ENCODE assay signal across 23 mouse cellular contexts in the genomic region with DNA sequence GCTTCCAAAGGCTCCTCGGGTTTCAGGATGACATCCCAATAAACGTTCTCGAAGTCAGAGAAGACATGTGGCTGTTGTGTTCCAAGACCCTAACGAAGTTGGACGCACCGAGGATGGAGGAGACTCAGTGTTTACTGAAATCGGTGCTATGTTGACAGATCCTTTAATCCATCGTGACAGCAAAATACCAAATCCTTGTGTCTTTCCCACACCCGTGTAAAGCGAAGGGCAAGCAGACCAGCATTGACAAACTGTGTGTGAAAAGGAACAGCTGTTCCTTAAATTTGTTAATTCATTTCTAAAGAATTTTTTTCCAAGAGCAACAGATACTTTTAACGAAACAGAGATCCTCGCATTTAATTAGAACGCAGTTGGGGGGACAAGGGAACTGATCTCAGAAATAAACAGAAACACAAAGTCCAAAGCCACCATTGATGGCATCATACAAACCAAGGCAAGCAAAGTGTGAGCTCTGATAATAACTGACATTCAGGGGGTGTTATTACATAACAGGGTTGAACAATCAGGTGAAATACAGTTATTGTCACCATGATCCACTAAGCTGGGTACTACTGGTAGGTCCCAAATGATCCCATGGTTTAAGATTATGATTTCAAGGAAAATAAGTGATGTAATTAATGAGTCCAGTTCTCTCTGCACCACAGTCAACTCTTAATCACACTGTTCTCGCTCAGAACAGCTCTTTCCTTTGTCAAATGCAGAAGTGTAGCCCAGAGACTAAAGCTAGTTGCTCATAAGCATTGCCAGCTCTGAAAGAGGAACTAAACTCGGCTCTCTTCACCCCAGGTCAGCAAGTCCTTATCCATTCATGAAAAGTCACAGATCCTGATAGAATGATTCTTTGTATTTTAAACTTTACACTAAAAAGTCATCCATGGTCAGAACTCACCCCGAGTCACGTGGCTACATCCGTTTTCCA. TPM values are rescaled to one million over a fixed set of nuclear protein-coding genes. Genes with fewer than 3 reads are reported as not detected.
DNase-seq lines count a peak whose midpoint lies in the region; ATAC-seq and TF ChIP-seq lines count a peak whose summit lies in the region.
"Had no signal": no experiment of that assay in that cellular context is flagged by ENCODE, and none has a peak within 500 bp of the region (broad histone marks: within the 10 kb centered on the region; RNA-seq: fewer than 3 reads in every experiment).

No protein-coding gene starts in this region.

- no peak overlapping the region for H3K4me3 ChIP-seq in lung, embryonic 14.5 days (ENCODE audit: low read depth, low read length)
- H3K4me3 ChIP-seq: embryonic facial prominence, embryonic 15.5 days; erythroblast, embryonic 14.5 days; forebrain, embryonic 10.5 days; gastrocnemius, adult 2 months; heart, embryonic 10.5 days; hindbrain, embryonic 13.5 days had no signal

- 34% methylated on average over 18 of the region's 18 CpGs for WGBS in lung, embryonic 14.5 days

- no peak for TF ChIP-seq POLR2A in brain, embryonic 14.5 days (IDR thresholded peaks at IDR 0.05; ENCODE audit: borderline replicate concordance, extremely low read depth, insufficient read depth, insufficient read length, poor library complexity, severe bottlenecking)

- TF ChIP-seq CTCF in lung, embryonic 14.5 days (IDR thresholded peaks at IDR 0.05; ENCODE audit: low read depth), result no peak
- no peak for TF ChIP-seq CTCF in brain, embryonic 14.5 days (IDR thresholded peaks at IDR 0.05; ENCODE audit: borderline replicate concordance, extremely low read depth, insufficient read depth, insufficient read length)

- DNase-seq in lung, embryonic 14.5 days, result peak; percentile 77
- DNase-seq in lung, postnatal 36 days, result no peak
- DNase-seq in brain, embryonic 14.5 days (ENCODE audit: low read depth), result peak; percentile 33
- no peak for DNase-seq in cerebellum, adult 18-20 months
- no peak for DNase-seq in kidney, postnatal 25 days
- DNase-seq in spleen, adult 12 weeks (ENCODE audit: low spot score), result no peak
- DNase-seq: adrenal gland, adult 8-10 months; cerebellum, adult 2 months; cerebellum, postnatal 10 days; embryo, embryonic 11 days; gastrocnemius, adult 2 months; gastrocnemius, postnatal 25 days; heart, adult 11 months; heart, postnatal 10 days; heart, postnatal 4 days had no signal

- no peaks in the 10 kb centered on the region for H3K27me3 ChIP-seq in lung, embryonic 14.5 days (ENCODE audit: insufficient read depth, low read length)
- H3K27me3 ChIP-seq: embryonic facial prominence, embryonic 15.5 days; hindbrain, embryonic 13.5 days had no signal

- no peak overlapping the region for H3K9ac ChIP-seq in lung, embryonic 14.5 days
- H3K9ac ChIP-seq: embryonic facial prominence, embryonic 15.5 days; hindbrain, embryonic 13.5 days had no signal

- H3K36me3 ChIP-seq in lung, embryonic 14.5 days (ENCODE audit: insufficient read depth), result no peaks in the 10 kb centered on the region
- H3K36me3 ChIP-seq: embryonic facial prominence, embryonic 15.5 days; forebrain, embryonic 10.5 days; heart, embryonic 10.5 days; hindbrain, embryonic 13.5 days had no signal

- no peaks in the 10 kb centered on the region for H3K4me1 ChIP-seq in lung, embryonic 14.5 days (ENCODE audit: insufficient read depth)
- H3K4me1 ChIP-seq: embryonic facial prominence, embryonic 15.5 days; hindbrain, embryonic 13.5 days had no signal

- no peaks in the 10 kb centered on the region for H3K9me3 ChIP-seq in lung, embryonic 14.5 days (ENCODE audit: low read depth, low read length)
- H3K9me3 ChIP-seq: embryonic facial prominence, embryonic 15.5 days; forebrain, embryonic 10.5 days; heart, embryonic 10.5 days; hindbrain, embryonic 13.5 days had no signal

- no peak overlapping the region for H3K4me2 ChIP-seq in lung, embryonic 14.5 days
- H3K4me2 ChIP-seq: embryonic facial prominence, embryonic 15.5 days; hindbrain, embryonic 13.5 days had no signal

- ATAC-seq in lung, embryonic 14.5 days (ENCODE audit: insufficient read depth), result peak; percentile 74
- peak; percentile 84 to 94 for ATAC-seq in hematopoietic stem cell, adult 5-6 weeks (replicated peaks in 1 of 2; ENCODE audit: insufficient read depth in 1 of 2, low FRiP score in 2 of 2, low TSS enrichment in 1 of 2, low read depth in 1 of 2, poor library complexity in 2 of 2, severe bottlenecking in 2 of 2)
- ATAC-seq: forebrain, embryonic 14.5 days had no signal

- H3K27ac ChIP-seq in lung, embryonic 14.5 days (ENCODE audit: low read depth), result no peak overlapping the region
- H3K27ac ChIP-seq: embryonic facial prominence, embryonic 15.5 days; forebrain, embryonic 10.5 days; gastrocnemius, adult 2 months; heart, embryonic 10.5 days; hindbrain, embryonic 13.5 days had no signal

RNA-seq across cellular contexts. Expression of gene Adamts20, which starts 47.7 kb away (rescaled TPM):
- polyA plus RNA-seq in lung, embryonic 14.5 days (2014; fragmentation: Nextera tagmentation; extraction: Ambion mirVana), result 5.0 and 5.4 TPM in 2 replicates
- polyA plus RNA-seq in brain, embryonic 14.5 days (2012; rRNA removed), result 4.6 and 5.0 TPM in 2 replicates
- total RNA-seq in hematopoietic stem cell, adult 5-6 weeks (2017), result not detected in 2 replicates
- polyA plus RNA-seq: C2C12; erythroblast, embryonic 14.5 days had no signal

Comparison
In these comparisons a context has a peak if more than half of its experiments do, and no peak if none do; other contexts are left out.
1. DNase-seq: peak in lung, embryonic 14.5 days (single experiment) and brain, embryonic 14.5 days (single experiment); none in lung, postnatal 36 days (single experiment), cerebellum, adult 18-20 months (0 of 2), kidney, postnatal 25 days (0 of 2) and spleen, adult 12 weeks (single experiment).